Mouse (Mus musculus): Measurements from ENCODE around the gene Cbs. TPM values are rescaled to one million over a fixed set of nuclear protein-coding genes. Genes with fewer than 3 reads are reported as not detected.

Cbs gene
- total RNA-seq (2014; rRNA removed) (31.4 and 38.8 TPM in 2 replicates), polyA plus RNA-seq (2015; fragmentation: Nextera tagmentation; extraction: Ambion mirVana) (25.8 and 30.7 TPM in 2 replicates)

DNA sequence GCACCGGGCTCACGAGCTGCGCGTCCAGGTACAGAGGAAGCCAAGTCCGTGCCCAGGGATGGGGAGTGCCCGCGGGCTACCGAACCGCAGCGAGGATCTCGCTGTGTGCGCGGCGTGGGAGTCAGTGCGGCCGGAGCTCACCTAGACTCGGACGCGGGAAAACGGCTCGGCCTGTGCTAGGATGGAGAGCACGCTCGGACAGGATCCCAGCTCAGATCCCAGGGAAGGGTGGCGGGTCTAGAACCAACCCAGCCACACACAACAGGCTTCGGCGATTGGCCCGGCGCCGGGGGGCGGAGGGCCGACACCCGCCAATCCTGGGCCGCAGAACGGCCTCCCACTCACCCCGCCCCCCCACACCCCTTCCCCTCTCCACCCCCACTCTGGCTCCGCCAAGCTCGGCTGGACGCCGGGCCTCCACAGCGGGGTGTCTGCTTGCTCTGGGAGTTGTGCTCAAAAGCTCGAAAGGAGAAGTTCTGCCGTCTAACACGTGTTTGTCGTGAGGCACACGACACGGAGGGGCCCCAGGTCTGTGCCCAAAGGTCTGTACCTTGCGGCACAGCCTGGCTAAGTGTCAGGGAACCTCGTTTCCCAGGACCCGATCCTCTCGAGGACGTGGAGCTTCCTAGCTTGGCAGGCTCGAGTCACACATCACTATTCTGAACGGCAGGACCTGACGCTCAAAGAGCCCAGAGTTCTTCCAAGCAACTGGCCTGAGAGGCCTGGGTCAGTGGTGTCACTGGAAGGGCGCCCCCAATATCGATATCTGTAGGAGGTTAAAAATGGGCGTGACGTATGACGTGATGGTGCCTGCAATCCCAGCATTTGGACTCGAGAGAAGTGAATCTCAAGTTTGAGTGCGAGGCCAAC lies at the start of gene Cbs:
Cbs (minus strand) TSS at position 297 of the 870 bp plus-strand sequence.
- DNase-seq (ENCODE audit: low spot score) (peak; percentile 83), ATAC-seq (peak; percentile 90)
- Histone ChIP-seq H3K4me3 (ENCODE audit: low read length) (peak within 1 kb of the TSS; percentile 49), H3K4me1 (ENCODE audit: insufficient read depth, low read length) (0 out of 2 replicates have a peak, but pooled peaks cover 9% of the 10 kb centered on the region), H3K9me3 (ENCODE audit: low read length) (no peaks in the 10 kb centered on the region), H3K27me3 (ENCODE audit: insufficient read depth, low read length) (no peaks in the 10 kb centered on the region), H3K36me3 (ENCODE audit: insufficient read depth, low read length) (no peaks in the 10 kb centered on the region), H3K4me2 (ENCODE audit: low read depth, low read length) (peak within 1 kb of the TSS; percentile 94), H3K27ac (peak within 1 kb of the TSS; percentile 81), H3K9ac (replicated peaks; ENCODE audit: low read length) (peak within 1 kb of the TSS; percentile 62)
- WGBS, result 2% methylated on average over 59 of the region's 61 CpGs
- TF ChIP-seq CTCF (IDR thresholded peaks at IDR 0.05; ENCODE audit: low read depth), result no peak

DNA sequence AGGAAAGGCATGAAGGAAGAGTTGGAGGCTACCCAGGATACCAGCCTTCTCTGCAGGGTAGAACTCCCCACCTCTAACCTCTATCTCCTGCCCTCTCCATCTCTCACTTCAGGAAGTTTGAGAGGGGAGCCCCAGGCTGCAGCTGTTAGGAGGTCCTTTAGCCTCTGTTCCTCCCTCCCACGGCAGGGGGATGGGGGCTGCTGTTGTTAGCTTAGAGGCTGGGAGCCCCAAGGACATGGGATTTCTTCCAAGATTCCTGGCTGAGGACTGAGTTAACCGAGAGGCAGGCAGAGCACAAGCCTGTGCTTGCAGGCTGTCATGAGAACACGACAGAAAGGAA lies 49.2 kb upstream of the Cbs start:
- Histone ChIP-seq H3K4me3 (ENCODE audit: low read length) (no peak overlapping the region), H3K27me3 (ENCODE audit: insufficient read depth, low read length) (0 out of 2 replicates have a peak, but pooled peaks cover 3% of the 10 kb centered on the region), H3K9ac (replicated peaks; ENCODE audit: low read length) (peak overlapping the region; percentile 28; the same call in 1 of the 2 replicates), H3K4me2 (ENCODE audit: low read depth, low read length) (no peak overlapping the region), H3K27ac (peak overlapping the region; percentile 72; the same call in 1 of the 2 replicates), H3K36me3 (ENCODE audit: insufficient read depth, low read length) (no peaks in the 10 kb centered on the region), H3K4me1 (ENCODE audit: insufficient read depth, low read length) (peaks cover 10% of the 10 kb centered on the region; the same call in 1 of the 2 replicates), H3K9me3 (ENCODE audit: low read length) (no peaks in the 10 kb centered on the region)
- DNase-seq (ENCODE audit: low spot score), result peak; percentile 25
- TF ChIP-seq CTCF (IDR thresholded peaks at IDR 0.05; ENCODE audit: low read depth), result no peak
- 0 out of 2 replicates have a peak, but pooled peaks have one; percentile 22 for ATAC-seq
- 24% methylated on average over 3 of the region's 3 CpGs for WGBS

DNA sequence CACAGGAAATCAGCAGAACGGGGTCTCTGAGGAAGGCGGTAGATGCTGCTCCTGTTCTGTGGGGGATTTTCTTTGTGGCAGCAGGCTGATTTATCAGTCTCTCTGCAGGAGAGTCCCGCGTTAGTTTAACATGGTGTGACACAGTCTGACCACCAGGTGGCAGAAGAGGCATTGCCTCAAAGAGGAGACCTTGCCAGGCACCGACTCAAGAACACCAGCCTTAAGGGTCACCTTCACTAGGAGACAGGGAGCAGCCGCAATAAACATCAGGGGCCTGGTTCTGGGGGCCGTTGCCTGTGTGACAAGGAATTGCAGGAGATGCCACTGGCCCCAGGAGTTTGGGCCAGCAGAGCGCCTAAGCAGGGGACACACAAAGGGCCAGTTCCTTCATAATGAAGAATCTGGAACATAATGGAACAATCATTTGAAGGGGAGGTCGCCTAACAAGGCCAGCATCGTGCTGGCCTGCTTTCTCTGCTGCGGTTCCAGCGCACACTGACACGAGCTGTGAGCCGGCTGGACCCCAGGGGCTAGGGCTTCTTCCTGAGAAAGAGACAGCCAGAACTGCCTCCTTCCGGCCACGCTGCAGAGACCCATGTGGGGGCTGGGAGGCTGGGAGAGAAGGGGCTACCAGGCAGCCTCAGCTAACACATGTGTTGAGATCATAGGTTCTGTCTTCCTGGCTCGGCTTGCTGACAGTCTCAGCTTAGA lies 48.6 kb upstream of the Cbs start:
- H3K27ac ChIP-seq, result peak overlapping the region; percentile 72
- ATAC-seq, result peak; percentile 84
- 9% methylated on average over 17 of the region's 17 CpGs for WGBS
- peak overlapping the region; percentile 27; the same call in 1 of the 2 replicates for H3K4me2 ChIP-seq (ENCODE audit: low read depth, low read length)
- no peaks in the 10 kb centered on the region for H3K36me3 ChIP-seq (ENCODE audit: insufficient read depth, low read length)
- H3K9ac ChIP-seq (replicated peaks; ENCODE audit: low read length), result peak overlapping the region; percentile 28; the same call in 1 of the 2 replicates
- peak; percentile 94 for DNase-seq (ENCODE audit: low spot score)
- H3K9me3 ChIP-seq (ENCODE audit: low read length), result no peaks in the 10 kb centered on the region
- H3K4me1 ChIP-seq (ENCODE audit: insufficient read depth, low read length), result peaks cover 10% of the 10 kb centered on the region; the same call in 1 of the 2 replicates
- TF ChIP-seq CTCF (IDR thresholded peaks at IDR 0.05; ENCODE audit: low read depth), result peak; percentile 98
- H3K4me3 ChIP-seq (ENCODE audit: low read length), result no peak overlapping the region
- H3K27me3 ChIP-seq (ENCODE audit: insufficient read depth, low read length), result 0 out of 2 replicates have a peak, but pooled peaks cover 3% of the 10 kb centered on the region

DNA sequence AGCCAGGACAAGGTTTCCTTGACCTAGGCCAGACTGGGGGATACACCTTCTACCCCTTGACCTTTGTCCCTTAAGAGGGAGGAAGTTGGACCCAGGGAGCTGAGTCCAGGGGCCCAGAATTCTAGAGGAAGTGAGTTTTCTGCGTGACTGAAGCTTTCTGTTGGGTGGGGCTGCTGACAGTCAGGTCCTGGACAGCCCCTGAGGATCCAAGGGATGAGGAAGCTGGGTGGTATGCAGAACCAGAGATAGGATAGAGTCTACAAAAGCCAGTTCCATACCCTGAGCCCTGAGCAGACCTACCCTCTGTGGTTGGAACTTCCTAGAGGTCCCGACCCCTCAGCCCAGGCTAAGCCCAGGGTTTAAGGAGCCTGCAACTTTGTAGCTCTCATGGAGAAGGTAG lies 43.4 kb upstream of the Cbs start:
- no peaks in the 10 kb centered on the region for H3K9me3 ChIP-seq (ENCODE audit: low read length)
- no peak overlapping the region for H3K4me3 ChIP-seq (ENCODE audit: low read length)
- TF ChIP-seq CTCF (IDR thresholded peaks at IDR 0.05; ENCODE audit: low read depth), result no peak
- H3K27me3 ChIP-seq (ENCODE audit: insufficient read depth, low read length), result 0 out of 2 replicates have a peak, but pooled peaks cover 3% of the 10 kb centered on the region
- no peaks in the 10 kb centered on the region for H3K4me1 ChIP-seq (ENCODE audit: insufficient read depth, low read length)
- H3K36me3 ChIP-seq (ENCODE audit: insufficient read depth, low read length), result no peaks in the 10 kb centered on the region
- H3K9ac ChIP-seq (replicated peaks; ENCODE audit: low read length), result no peak overlapping the region
- 73% methylated on average over 2 of the region's 2 CpGs for WGBS
- ATAC-seq, result no peak
- no peak overlapping the region for H3K4me2 ChIP-seq (ENCODE audit: low read depth, low read length)
- no peak for DNase-seq (ENCODE audit: low spot score)
- no peak overlapping the region for H3K27ac ChIP-seq

DNA sequence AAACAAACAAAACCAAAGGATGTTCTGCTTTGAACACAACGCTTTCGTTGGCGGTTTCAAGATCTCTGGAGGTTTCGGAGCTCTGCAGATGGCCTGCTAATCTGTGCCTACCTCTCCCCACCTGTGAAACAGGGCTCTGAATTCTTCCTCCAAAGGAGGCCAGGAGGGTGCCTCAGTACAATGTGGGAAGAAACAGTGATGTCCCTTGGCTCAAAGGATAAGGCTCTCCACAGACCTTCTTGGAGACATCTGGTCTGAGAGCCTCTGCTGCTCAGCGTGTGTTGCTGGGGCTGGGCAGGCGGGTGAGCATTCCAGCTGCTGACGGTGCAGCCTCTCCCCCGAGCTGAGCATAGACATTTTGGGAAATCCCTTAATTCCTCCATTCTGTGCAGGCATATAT lies 40.5 kb upstream of the Cbs start, which contains the start of gene Cryaa:
Cryaa (plus strand) TSS at position 301 of the 400 bp plus-strand sequence.
- WGBS, result 74% methylated on average over 8 of the region's 8 CpGs
- DNase-seq (ENCODE audit: low spot score) (no peak), ATAC-seq (no peak)
- Histone ChIP-seq H3K4me2 (ENCODE audit: low read depth, low read length) (no peak within 1 kb of the TSS), H3K9ac (replicated peaks; ENCODE audit: low read length) (no peak within 1 kb of the TSS), H3K27ac (no peak within 1 kb of the TSS), H3K36me3 (ENCODE audit: insufficient read depth, low read length) (no peaks in the 10 kb centered on the region), H3K27me3 (ENCODE audit: insufficient read depth, low read length) (no peaks in the 10 kb centered on the region), H3K4me1 (ENCODE audit: insufficient read depth, low read length) (no peaks in the 10 kb centered on the region), H3K4me3 (ENCODE audit: low read length) (no peak within 1 kb of the TSS), H3K9me3 (ENCODE audit: low read length) (no peaks in the 10 kb centered on the region)
- no peak for TF ChIP-seq CTCF (IDR thresholded peaks at IDR 0.05; ENCODE audit: low read depth)

DNA sequence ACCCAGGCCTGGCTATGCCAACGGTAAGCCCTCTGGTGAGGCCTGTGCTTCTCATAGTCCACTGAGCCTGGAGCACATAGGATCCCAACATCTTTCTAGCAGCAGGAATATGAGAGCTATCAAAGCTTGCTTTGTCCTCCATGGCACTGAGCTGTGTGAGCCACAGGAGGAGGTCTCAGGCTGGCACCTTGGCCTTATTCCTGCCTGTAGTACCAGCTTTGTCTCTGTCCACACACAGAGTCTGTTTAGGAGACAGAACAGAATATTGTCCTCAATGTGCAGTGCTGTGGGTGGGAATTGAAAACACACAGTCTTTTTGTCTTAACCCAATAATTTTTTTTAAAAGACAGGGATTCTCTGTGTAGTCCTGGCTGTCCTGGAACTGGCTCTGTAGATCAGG lies 37.4 kb upstream of the Cbs start:
- Histone ChIP-seq H3K4me3 (ENCODE audit: low read length) (no peak overlapping the region), H3K4me2 (ENCODE audit: low read depth, low read length) (no peak overlapping the region), H3K9ac (replicated peaks; ENCODE audit: low read length) (no peak overlapping the region), H3K27ac (no peak overlapping the region), H3K27me3 (ENCODE audit: insufficient read depth, low read length) (no peaks in the 10 kb centered on the region), H3K9me3 (ENCODE audit: low read length) (no peaks in the 10 kb centered on the region), H3K36me3 (ENCODE audit: insufficient read depth, low read length) (no peaks in the 10 kb centered on the region), H3K4me1 (ENCODE audit: insufficient read depth, low read length) (no peaks in the 10 kb centered on the region)
- TF ChIP-seq CTCF (IDR thresholded peaks at IDR 0.05; ENCODE audit: low read depth), result no peak
- 71% methylated on average over 1 of the region's 1 CpGs for WGBS
- no peak for DNase-seq (ENCODE audit: low spot score)
- ATAC-seq, result peak; percentile 50; the same call in 1 of the 2 replicates
